Mouse (Mus musculus) C2C12 (cell line): Measurements from ENCODE around the gene Pcnx2.

ENCODE experiments used
- CEBPB ChIP-seq: IDR thresholded peaks from one replicate; pipeline ENCODE4 v1.6.1; 2011; ENCODE audit warnings: low read depth, mild to moderate bottlenecking, control low read depth, moderate library complexity
- CTCF ChIP-seq: IDR thresholded peaks from one replicate; pipeline ENCODE4 v1.5.1; 2011; ENCODE audit not compliant: control insufficient read depth, insufficient read depth, insufficient read length
- MAX ChIP-seq: IDR thresholded peaks from one replicate; pipeline ENCODE4 v1.6.1; 2011; ENCODE audit warnings: mild to moderate bottlenecking, control low read depth
- USF1 ChIP-seq: IDR thresholded peaks from one replicate; pipeline ENCODE4 v1.6.1; 2011; ENCODE audit warnings: low read depth, mild to moderate bottlenecking, control low read depth, moderate library complexity

GRCm38 (mm10) chr8:125822065-125822464 lies 76.1 kb downstream of the Pcnx2 start:
- TF ChIP-seq CTCF (no peak), CEBPB (no peak), MAX (no peak), USF1 (no peak)
